In genomic region chr9:55511521-55511993, GRCm38 (mm10) we compare ENCODE assay signal across 7 mouse cellular contexts. TPM values are rescaled to one million over a fixed set of nuclear protein-coding genes. Genes with fewer than 3 reads are reported as not detected.
DNase-seq lines count a peak whose midpoint lies in the region; TF ChIP-seq lines count a peak whose summit lies in the region.

No protein-coding gene starts in this region.

- H3K4me1 ChIP-seq in brown adipose tissue, adult 24 weeks (ENCODE audit: control insufficient read depth, insufficient read depth, insufficient read length, low read length): no peaks in the 10 kb centered on the region
- H3K4me1 ChIP-seq in heart, embryonic 10.5 days: peaks cover 5% of the 10 kb centered on the region; the same call in 1 of the 2 replicates
- H3K4me1 ChIP-seq in small intestine, adult 2 months (ENCODE audit: control insufficient read depth, insufficient read depth, insufficient read length, low read length): no peaks in the 10 kb centered on the region; the same call in 1 of the 2 replicates

- H3K27ac ChIP-seq in brown adipose tissue, adult 24 weeks (replicated peaks; ENCODE audit: low read depth, low read length): peak overlapping the region; percentile 88
- H3K27ac ChIP-seq in heart, embryonic 10.5 days: peak overlapping the region; percentile 96
- H3K27ac ChIP-seq in small intestine, adult 2 months (ENCODE audit: insufficient read depth, low read depth, low read length): peak overlapping the region; percentile 84

- H3K9me3 ChIP-seq in heart, embryonic 10.5 days: no peaks in the 10 kb centered on the region

- H3K79me2 ChIP-seq in C2C12 (ENCODE audit: control insufficient read depth, insufficient read depth): peaks cover 53% of the 10 kb centered on the region

- H3K36me3 ChIP-seq in C2C12 (ENCODE audit: control insufficient read depth, insufficient read depth): no peaks in the 10 kb centered on the region
- H3K36me3 ChIP-seq in heart, embryonic 10.5 days: no peaks in the 10 kb centered on the region
- H3K36me3 ChIP-seq in small intestine, adult 2 months (ENCODE audit: control insufficient read depth, insufficient read depth, low read length): peaks cover 2% of the 10 kb centered on the region; the same call in 1 of the 2 replicates

- TF ChIP-seq POLR2A in small intestine, adult 2 months (IDR thresholded peaks at IDR 0.05; ENCODE audit: low read depth, low read length): no peak; the same call in 1 of the 2 replicates

- no peak for TF ChIP-seq CTCF in C2C12 (IDR thresholded peaks at IDR 0.05; ENCODE audit: control insufficient read depth, insufficient read depth, insufficient read length)
- no peak for TF ChIP-seq CTCF in small intestine, adult 2 months (IDR thresholded peaks at IDR 0.05; ENCODE audit: extremely low read depth, insufficient read length, insufficient replicate concordance, low read depth, low read length)

- H3K4me3 ChIP-seq in C2C12 (ENCODE audit: insufficient read depth, poor library complexity, severe bottlenecking): peak overlapping the region; percentile 63
- peak overlapping the region; percentile 88 for H3K4me3 ChIP-seq in brown adipose tissue, adult 24 weeks (ENCODE audit: insufficient read depth, low read depth, low read length)
- H3K4me3 ChIP-seq in heart, embryonic 10.5 days: peak overlapping the region; percentile 94
- H3K4me3 ChIP-seq in small intestine, adult 2 months (ENCODE audit: low read depth, low read length): peak overlapping the region; percentile 81

- peak; percentile 81 for DNase-seq in 3134 (ENCODE audit: extremely low read depth, insufficient read length, low spot score)
- peak; percentile 89 for DNase-seq in heart, embryonic 10.5 days (ENCODE audit: low spot score)
- DNase-seq in kidney, postnatal 25 days: peak; percentile 61 to 85
- peak; percentile 63 for DNase-seq in lung, postnatal 36 days

- peak overlapping the region; percentile 88 for H3ac ChIP-seq in C2C12 (ENCODE audit: control insufficient read depth, insufficient read length, low read depth)

- 0% methylated on average over 24 of the region's 32 CpGs for WGBS in heart, embryonic 10.5 days
- under 1% methylated on average over 32 of the region's 32 CpGs for WGBS in small intestine, adult 2 months

- no peaks in the 10 kb centered on the region for H3K27me3 ChIP-seq in C2C12 (ENCODE audit: control insufficient read depth, insufficient read depth, insufficient read length)
- peaks cover 18% of the 10 kb centered on the region for H3K27me3 ChIP-seq in heart, embryonic 10.5 days (ENCODE audit: insufficient read depth, poor library complexity, severe bottlenecking)
- no peaks in the 10 kb centered on the region for H3K27me3 ChIP-seq in small intestine, adult 2 months (ENCODE audit: control insufficient read depth, insufficient read depth, low read length)

- H3K79me3 ChIP-seq in C2C12 (ENCODE audit: low read depth): peaks cover 19% of the 10 kb centered on the region

TF ChIP-seq in C2C12, 6 proteins besides CTCF, POLR2A, EP300 and RAD21:
- no peak for TF ChIP-seq MAX (IDR thresholded peaks at IDR 0.05)
- no peak for TF ChIP-seq CEBPB (IDR thresholded peaks at IDR 0.05; ENCODE audit: low read depth)
- no peak for TF ChIP-seq MYOG (IDR thresholded peaks at IDR 0.05; ENCODE audit: control insufficient read depth, extremely low read depth, insufficient read length)
- no peak for TF ChIP-seq USF1 (IDR thresholded peaks at IDR 0.05; ENCODE audit: low read depth)
- TF ChIP-seq FOSL1 (IDR thresholded peaks at IDR 0.05; ENCODE audit: insufficient read depth, low read length, poor library complexity, severe bottlenecking): no peak
- no peak for TF ChIP-seq MYOD1 (IDR thresholded peaks at IDR 0.05; ENCODE audit: control insufficient read depth, insufficient read length, low read depth)

RNA-seq across cellular contexts. Expression of gene Etfa, which starts 0.5 kb away (rescaled TPM):
- 87.7 TPM for polyA plus RNA-seq in C2C12 (2012; fragmentation: generic; extraction: Trizol)
- 1,767 and 2,276 TPM in 2 replicates for polyA plus RNA-seq in brown adipose tissue, adult 24 weeks (2012; ENCODE audit: insufficient read depth, insufficient read length, missing spikeins)
- polyA plus RNA-seq in heart, embryonic 10.5 days (2016; fragmentation: Nextera tagmentation; extraction: Ambion mirVana): 252 and 322 TPM in 2 replicates
- polyA plus RNA-seq in small intestine, adult 2 months (2012; rRNA removed): 38.5 and 62.1 TPM in 2 replicates

RNA-seq across cellular contexts. Expression of gene Isl2, which starts 26.9 kb away (rescaled TPM):
- polyA plus RNA-seq in C2C12 (2012; fragmentation: generic; extraction: Trizol): 4.8 TPM
- polyA plus RNA-seq in brown adipose tissue, adult 24 weeks (2012; ENCODE audit: insufficient read depth, insufficient read length, missing spikeins): not detected in 2 replicates
- polyA plus RNA-seq in heart, embryonic 10.5 days (2016; fragmentation: Nextera tagmentation; extraction: Ambion mirVana): 1.1 and 6.5 TPM in 2 replicates
- 2.2 and 3.4 TPM in 2 replicates for polyA plus RNA-seq in small intestine, adult 2 months (2012; rRNA removed)

Comparison
In these comparisons a context has a peak if more than half of its experiments do, and no peak if none do; other contexts are left out.
1. Peak in every context shown above with its lines: DNase-seq, H3K4me3 ChIP-seq and H3K27ac ChIP-seq.